Mouse (Mus musculus) adrenal gland, adult 2 months (tissue): Measurements from ENCODE around the gene Gm45233. TPM values are rescaled to one million over a fixed set of nuclear protein-coding genes. Genes with fewer than 3 reads are reported as not detected.
A peak's percentile ranks its signal among the peaks of the same experiment; 100 is the strongest.
"Not testable (repeated sequence)": the region's sequence is repeated elsewhere in the genome, so short reads cannot be mapped to it uniquely, and the experiment has no call there.

Experiments used
- DNase-seq: peaks from one replicate; pipeline ENCODE4 v3.0.0; 2021
- long read RNA-seq: library from polyadenylated mRNA; stranded (forward); transcript quantifications from one replicate; pipeline ENCODE4 v2.0.0, GENCODE M21; 2021
- polyA plus RNA-seq: library from polyadenylated mRNA; depleted of rRNA; stranded (reverse); fragments of >200 nt; gene quantifications from 2 replicates; pipeline ENCODE4 v1.2.3, GENCODE M21; 2012; rRNA removed
- total RNA-seq, 2 experiments: library from RNA; stranded (reverse); gene quantifications; 2 replicates each; pipeline ENCODE4 v1.2.3; 2021

Gm45233 gene
- total RNA-seq: 1 to 10 TPM in 1 of 2 experiments, under 1 TPM in 1; 0.58 to 1.5 TPM
- 1.7 and 4.6 TPM in 2 replicates for polyA plus RNA-seq
- long read RNA-seq, partial matches to known transcripts: 0 of 24 reads
- long read RNA-seq, other reads (novel, unspliced or antisense): 24 of 24 reads

DNA sequence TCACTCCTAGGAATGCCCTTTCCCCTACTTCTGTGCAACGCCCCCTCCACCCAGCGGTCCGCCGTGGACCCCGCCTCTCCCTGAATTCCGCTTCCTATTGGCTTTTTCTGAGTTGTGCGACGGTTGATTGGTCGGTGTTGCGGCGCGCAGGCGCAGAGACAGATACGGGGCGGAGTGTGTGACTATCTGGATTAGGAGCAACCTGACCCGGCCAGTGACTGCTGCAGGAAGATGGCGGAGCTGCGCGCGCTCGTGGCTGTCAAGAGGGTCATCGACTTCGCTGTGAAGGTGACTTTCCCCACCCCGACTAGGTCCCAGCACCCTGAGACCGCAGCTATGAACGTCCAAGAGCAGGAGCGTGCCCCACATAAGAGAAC, at the start of gene Gm45233, which contains the start of gene Etfb:
Gene Gm45233, plus strand, starts transcription at position 212 of the 377 bp plus-strand sequence.
Gene Etfb, plus strand, starts transcription at position 167 of the 377 bp plus-strand sequence.
- peak; percentile 98 for DNase-seq

DNA sequence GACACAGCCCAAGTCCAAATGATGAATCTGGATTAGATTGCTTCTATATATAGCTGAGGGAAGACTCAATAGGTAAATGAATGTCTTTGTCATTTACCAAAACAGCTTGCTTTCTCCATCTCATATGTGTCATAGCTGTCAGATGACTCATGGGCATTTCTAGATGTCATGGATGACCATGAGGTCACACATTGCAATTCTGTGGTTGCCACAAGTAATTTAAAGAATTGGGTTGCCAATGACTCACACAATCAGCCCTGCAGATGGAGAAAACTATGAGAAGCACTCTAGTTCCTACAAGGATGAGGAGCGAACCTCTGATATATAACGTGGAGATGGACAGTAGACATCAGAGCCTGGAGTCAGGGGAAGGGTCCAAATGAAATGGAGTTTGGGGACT, 44.4 kb upstream of the Gm45233 start:
- no peak for DNase-seq

DNA sequence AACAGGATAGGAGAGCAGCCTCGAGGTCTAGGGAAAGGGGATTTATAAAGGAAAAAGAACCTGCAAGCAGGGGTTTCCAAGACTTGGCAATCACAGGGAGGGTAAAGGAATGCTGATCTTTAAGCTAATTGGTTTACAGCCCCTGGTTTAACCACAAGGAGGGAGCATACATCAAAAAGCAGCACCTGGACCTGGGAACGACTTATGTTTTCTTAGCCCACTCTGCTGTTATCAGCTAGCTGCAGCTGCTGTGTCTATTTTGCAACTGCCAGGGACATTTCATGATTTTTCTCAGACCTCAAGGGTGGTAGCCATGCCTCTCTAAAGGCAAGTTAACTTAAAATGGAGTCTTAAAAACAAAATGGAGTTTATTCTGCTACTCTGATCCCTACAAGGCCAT, 41.2 kb upstream of the Gm45233 start:
- DNase-seq: no peak

DNA sequence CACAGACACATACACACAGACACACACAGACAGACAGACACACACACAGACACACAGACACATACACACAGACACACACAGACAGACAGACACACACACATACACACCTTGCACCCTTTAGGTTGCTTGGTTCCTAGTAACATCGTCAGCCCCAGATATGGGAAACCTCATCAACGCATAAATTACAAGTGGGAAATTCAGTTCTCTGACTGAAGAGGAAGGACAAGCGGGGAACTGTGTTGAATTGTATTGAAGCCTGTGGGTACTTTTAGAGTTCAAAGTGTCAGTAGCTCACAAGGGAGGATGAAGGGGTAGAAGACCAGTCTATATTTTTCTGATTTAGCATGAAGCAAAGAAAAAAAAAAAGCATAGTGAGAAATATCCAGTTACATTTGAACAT, 36.4 kb upstream of the Gm45233 start:
- no peak for DNase-seq

DNA sequence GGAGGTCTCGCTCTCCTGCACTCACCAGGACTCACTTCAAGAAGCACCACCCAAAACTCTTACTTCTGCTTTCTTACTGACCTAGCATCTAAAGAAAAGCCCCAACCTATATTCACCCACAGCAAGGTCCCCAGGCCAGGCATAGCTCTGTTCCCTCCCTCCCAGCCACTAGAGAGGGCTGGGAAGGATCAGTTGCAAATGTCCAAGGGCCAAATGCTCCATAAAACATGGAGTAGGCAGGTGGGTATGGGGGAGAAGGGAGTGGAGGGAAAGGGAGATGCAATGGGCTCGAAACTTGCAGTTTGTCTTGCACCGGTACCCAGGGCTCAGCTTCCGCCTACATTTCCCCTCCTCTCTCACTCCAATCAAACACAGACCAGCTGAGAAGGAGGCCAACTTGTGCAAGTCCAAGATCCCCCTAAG, 35.8 kb upstream of the Gm45233 start, which contains the start of gene Siglecg:
Gene Siglecg, plus strand, starts transcription at position 74 of the 423 bp plus-strand sequence.
- no peak for DNase-seq

DNA sequence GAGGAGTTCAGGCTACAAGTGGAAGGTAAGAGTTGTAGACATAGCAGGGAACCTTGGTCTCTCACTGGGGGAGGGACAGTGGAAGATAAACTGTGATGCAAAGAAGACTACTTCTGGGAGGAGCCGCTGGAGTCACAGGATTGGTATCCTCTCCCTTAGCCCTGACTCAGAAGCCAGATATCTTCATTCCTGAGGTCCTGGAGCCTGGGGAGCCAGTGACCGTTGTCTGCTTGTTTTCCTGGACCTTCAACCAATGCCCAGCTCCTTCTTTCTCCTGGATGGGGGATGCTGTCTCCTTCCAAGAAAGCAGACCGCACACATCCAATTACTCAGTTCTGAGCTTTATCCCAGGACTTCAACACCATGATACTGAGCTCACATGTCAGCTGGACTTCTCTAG, 34.8 kb upstream of the Gm45233 start:
- no peak for DNase-seq

DNA sequence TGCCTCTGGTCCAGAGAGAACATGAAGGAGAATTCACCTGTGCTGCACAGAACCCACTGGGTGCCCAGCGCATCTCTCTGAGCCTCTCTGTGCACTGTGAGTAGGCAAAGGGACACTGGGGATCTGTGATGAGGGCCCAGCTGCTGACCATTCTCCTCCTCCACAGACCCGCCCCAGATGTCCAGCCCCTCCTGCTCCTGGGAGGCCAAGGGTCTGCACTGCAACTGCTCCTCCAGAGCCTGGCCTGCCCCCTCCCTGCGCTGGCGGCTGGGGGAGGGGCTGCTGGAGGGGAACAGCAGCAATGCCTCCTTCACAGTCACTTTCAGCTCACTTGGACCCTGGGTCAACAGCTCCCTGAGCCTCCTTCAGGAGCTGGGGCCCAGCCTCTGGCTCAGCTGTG, 32.2 kb upstream of the Gm45233 start:
- not testable (repeated sequence) for DNase-seq

DNA sequence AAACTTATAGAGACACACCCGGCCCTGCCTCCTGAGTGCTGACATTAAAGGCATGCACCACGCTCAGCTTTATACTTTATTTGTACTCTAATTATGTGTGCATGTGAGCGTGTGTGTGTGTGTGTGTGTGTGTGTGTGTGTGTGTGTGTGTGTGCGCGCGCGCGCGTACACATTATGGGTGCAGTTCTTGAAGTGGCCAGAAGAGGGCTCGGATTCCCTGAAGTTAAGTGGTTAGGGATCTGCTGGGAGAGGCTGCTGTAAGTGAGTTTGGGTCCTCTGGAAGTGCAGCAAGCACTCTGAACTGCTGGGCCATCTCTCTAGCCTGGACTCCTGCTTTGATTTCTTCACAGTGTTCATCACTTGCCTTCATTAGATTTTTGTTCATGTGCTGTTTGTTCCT, 26.6 kb upstream of the Gm45233 start:
- no peak for DNase-seq

DNA sequence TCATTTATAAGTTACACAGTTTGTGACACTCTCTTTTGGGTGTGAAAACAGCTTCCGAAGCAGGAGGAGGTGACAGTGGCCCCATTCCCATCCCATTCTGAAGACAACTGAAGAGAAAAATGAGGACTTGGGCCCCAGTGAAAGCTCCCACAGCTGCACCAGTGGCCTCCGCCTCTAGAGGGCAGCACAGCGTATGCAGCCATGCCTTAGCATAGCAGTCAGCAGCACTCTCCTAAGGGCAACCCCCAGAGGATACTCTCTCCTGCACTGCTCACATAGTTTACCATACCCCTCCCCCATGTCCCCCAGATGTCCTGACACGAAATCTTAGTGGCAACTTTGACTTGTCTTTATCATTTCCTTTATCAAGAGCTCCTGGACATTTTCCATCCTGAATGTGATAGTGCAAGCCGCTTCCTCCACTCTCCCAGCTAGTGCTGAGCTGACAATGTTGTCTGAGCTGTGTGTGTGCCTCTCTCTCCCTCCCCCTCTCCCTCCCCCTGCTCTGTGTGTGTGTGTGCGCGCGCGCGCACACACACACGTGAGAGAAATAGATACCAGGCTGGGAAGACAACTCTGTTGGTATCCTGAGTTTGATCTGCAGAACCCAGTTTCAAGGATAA, 20.8 kb upstream of the Gm45233 start:
- DNase-seq: peak; percentile 85

DNA sequence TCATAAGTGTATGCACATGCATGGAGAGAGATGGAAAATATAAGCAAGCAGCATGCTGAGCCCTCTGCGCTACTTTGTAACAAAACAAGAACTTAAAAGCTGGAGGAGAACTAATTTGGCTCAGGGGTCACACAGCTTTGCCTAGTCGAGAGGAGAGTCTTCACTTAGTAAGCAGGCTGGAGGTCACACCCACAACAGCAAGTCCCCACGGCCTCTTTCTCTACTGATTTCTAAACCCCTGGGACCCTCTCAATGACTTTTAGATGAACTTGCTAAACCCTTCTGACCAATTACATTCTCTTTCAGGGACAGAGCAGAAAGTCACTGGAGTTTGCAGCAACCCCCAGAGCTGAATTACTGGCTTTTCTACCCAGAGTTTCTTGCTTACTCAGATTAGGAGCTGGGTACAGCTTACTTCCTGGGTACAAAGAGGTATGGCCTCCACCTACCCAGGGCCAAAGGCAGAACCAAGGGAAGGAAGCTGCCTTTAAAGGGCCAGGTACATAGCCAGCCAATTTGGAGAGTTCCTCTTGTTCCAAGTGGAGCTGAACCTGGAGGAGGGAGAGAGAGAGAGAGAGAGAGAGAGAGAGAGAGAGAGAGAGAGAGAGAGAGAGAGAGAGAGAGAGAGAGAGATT, 19.8 kb upstream of the Gm45233 start:
- DNase-seq: no peak

DNA sequence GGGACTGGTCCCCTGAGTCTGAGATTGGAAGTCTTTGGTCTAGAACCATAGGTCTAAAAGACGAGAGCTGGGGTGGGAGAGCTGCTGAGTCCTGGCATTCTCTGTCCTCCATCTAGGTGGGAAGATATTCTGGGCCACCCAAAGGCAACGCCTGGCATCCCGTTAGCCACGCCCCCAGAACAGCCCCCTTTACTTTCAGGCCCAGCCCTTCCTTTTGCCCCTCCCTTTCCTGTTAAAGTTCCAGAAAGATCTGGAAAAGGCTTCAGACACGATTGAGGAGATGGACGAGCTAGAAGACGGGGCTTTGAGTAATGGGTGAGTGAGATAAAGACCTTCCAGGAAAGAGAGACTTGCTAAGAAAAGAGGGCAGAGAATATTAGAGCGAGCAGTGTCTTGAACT, 16.5 kb upstream of the Gm45233 start, which contains the start of gene Lim2:
Gene Lim2, plus strand, starts transcription at position 265 of the 400 bp plus-strand sequence.
- DNase-seq: no peak

DNA sequence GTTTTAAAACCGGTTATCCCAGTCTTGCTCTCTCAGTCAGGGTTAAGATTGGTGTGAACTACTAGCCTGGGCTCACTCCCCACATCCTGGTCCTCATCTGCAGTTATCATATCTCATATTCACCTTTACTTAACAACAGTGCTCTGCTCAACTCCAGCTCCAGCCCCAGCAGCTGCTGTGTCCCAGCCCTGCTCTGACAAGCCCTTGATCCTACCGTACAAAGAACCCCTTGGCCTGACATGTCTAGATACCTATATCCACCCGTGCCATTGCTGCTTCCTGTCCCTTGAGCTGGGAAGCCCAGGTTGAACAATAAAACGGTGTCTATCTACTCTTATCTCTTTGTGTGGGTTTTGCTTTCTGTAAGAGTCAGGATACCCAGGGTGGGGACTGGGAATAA, 14.4 kb upstream of the Gm45233 start:
- no peak for DNase-seq

DNA sequence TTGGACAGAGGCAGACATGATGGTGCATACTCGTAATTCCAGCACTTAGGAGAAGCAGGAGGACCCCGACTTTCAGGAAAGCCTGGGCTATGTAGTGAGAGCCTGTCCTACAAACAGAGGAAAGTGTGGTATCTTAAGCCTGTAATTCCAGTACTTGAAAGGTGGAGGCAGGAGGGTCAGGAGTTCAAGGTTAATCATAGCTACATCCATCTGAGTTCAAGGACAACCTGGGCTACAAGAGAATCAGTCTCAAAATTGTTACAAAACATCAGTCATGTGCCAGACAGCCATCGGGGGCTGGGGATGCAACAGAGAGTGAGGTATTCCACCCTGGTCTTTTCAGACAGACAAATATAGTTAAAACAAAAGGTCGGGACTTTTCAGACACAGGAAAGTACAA, 11.0 kb upstream of the Gm45233 start:
- DNase-seq: no peak

DNA sequence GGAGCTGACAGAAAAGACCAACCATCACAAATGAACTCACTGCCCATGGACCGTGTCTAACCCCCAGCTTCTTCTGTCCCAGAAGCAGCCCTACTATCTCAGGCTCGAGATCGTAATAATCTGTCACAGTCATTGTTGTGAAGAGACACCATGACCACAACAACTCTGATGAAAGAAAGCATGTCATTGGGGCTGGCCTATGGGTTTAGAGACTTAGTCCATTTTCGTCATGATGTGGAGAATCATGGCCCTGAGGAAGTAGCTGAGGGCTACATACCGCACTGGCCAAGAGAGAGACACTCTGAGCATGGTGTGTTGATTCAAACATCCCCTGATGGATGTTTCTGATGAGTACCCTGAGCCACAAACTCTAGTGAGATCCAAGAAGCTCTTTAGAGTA, 9.3 kb upstream of the Gm45233 start:
- DNase-seq: no peak

DNA sequence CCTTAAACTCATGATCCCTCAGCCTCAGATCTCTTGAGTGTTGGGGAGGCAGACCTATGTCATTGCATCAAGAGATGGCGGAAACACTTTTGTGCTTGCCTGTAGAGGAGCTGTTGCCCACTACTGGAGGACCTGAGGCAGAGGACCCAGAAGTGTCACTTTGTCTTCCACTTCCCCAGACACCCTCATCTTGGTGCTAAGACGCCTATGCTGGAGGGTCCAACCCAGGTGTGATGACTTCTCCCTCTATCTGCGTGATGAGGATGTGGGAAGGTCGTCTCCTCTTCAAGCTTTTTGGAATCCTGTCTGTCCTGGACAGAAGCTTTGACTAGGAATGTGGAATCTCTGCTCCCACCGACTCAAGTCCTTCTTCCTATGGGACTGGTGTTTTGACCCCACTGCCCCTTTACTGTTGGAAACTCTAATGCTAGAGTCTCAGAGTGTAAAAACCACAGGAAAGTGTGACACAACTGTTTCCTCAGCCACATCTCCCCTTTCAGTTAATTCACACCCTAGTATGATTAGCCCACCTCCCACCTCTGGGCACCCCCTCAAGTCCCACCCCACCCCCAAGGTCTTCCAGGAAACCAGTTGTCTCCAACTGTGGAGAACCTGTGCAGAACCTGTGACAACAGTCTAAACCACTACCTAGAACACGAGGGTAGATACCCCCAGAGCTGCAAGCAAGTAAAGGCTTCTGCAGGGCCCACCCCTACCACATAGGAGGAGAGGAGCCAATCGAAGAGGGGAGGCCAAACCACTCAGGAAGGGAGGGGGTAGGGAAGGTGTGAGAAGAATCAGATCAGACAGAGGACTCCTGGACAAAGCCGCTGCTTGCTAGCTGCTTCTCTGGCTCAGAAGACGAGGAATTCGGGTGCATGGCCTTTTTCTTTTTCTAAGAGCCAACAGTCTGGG, 7.3 kb upstream of the Gm45233 start, which contains the start of gene Nkg7:
Gene Nkg7, plus strand, starts transcription at position 733 of the 915 bp plus-strand sequence.
- no peak for DNase-seq

DNA sequence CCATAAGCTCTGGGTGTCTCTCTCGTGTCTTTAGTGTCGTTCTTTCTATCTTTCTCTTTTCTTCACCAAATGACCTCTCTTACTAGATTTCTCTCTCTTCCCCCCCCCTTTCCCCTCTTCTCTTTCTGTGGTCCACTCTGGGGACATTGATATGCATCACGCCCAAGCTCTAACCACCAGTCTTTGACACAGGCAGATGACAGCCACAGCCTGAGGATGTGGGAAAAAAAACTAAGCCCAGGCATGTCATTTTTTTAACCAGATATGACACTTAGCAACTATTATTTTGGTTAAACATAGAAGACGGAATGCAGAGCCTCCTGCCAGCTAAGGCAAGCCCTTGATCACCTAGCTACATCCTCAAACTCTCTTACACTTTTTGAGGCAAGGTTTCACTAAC, 5.3 kb upstream of the Gm45233 start:
- DNase-seq: no peak

DNA sequence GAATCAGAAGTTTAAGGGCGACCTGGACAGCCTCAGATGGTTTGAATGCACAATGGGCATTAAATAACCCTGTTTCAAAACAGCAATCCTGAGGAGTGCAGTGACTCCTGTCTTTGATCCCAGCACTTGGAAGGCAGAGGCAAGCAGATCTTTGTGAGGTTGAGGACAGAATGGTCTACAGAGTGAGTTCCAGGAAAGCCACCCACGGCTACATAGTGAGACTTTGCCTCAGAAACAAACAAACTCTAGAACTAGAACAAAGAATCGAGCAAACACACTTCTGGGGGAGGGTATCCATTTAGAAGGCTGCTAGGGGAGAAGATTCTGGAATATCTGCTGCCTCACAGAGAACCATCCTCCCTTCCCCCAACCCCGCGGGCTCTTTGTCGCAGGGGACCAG, 3.4 kb upstream of the Gm45233 start, which contains the start of gene Cldnd2:
Gene Cldnd2, plus strand, starts transcription at position 301 of the 400 bp plus-strand sequence.
- DNase-seq: no peak

DNA sequence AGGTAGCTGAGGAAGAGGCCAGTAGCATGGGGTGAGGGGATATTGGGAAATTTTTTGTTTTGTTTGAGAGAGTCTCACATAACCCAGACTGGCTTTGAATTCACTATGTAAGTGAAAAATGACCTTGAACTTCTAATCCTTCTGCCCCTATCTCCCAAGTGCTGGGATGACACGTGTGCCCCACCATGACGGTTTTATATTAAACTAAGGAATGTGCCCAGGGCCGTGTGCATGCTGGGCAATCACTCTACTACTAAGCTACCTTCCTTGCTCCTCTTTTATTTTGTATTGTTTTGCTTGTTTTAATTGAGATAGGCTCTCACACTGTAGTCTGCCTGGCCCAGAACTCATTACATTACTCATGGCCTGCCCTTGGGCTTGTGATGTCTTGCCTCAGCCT, 2.9 kb upstream of the Gm45233 start:
- DNase-seq: no peak

DNA sequence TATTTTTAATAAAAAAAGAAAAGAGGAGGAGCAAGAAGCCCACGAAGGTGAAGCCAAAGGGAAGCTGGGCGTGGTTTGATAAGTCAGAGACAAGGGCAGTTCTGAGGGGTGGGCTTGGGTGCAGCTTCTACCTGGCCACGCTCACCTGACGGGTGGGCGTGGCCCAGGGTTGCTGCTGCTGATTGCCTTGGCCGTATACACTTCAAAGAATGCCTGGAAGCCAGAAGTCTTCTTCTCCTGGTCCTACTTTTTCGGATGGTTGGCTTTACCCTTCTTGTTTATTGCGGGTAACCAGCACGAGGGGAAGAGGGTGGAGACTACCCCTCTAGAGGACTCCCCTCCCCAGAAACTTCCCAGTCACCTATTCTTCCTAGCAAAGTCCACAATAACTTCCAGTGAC, 1.2 kb upstream of the Gm45233 start:
- DNase-seq: no peak

DNA sequence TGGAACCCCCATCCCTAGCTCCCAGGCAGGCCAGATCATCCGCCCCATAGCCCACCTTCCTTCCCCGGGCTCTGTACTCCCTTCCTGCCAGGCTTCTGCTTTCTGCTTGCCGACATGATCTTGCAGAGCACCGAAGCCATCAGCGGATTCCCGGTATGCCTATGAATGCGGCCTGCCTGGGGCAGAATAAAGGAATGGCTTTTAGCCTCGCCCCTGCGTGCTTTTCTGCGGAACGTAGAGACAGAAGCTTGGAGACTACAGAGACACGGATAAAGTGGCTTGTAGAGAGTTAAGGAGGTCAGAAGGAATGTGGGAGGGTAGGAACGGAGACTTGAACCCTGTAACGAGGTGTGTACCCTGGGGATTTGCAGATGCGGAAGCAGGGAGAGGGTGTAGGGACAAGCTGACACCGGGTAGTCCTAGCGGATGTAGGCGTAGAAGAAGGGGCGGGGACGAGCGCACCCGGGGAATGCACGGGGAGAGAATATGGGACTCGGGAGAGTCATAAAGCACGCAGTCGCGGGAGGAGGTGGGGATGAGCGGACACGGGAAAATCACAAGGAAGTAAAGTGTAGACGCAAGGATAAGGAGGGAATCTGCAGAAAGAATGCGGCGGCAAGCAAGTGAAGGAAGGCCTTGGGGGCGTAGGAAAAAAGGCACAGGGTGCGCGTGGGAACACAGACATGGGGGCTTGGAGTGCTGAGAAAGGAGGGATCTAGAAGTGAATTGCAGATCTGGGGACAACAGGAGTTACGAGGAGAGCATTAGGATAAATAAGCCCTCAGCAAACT, 607 bp upstream of the Gm45233 start:
- peak; percentile 90 for DNase-seq

DNA sequence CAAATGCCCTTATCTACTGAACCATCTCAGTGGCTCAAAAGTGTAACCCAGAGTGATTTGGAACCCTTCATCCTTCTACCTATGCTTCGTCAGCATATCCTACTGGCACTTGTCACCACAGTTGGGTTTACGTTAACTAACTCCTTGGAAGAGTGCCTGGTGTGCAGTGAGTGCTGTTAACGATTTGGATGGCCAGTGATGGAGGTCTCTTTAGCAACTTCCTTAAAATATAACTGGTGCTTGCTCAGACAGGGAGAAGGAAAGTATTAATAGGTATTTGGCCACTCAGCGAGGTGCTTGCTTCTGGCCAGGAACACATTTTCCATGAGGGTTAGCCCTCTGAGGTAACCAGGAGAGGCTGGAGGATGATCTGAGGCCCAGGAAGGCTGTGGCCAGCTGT, 3.9 kb downstream of the Gm45233 start:
- DNase-seq: no peak
